Mouse (Mus musculus): Measurements from ENCODE around the gene Lipt2.

GRCm38 (mm10) chr7:100176269-100176668 is 17.2 kb downstream of the Lipt2 start, which contains the start of gene Kcne3:
- no peak for TF ChIP-seq CTCF (IDR thresholded peaks at IDR 0.05; ENCODE audit: low read depth, low read length)
- TF ChIP-seq POLR2A (IDR thresholded peaks at IDR 0.05; ENCODE audit: borderline replicate concordance, low read depth, low read length), result no peak
